Mouse (Mus musculus): Measurements from ENCODE around the gene Dgka.

Gene Dgka

GRCm38 (mm10) chr10:128744680-128745601 is at the start of gene Dgka:
Gene Dgka, minus strand, starts transcription at chr10:128744855.
- DNase-seq (ENCODE audit: low spot score in 2 of 2) = no peak

- no peak for DNase-seq (ENCODE audit: low spot score in 2 of 2)
These were observed 49.7 kb upstream of the Dgka start for GRCm38 (mm10) chr10:128794391-128794790.

- no peak for DNase-seq (ENCODE audit: low spot score in 2 of 2)
These were observed 48.6 kb upstream of the Dgka start for GRCm38 (mm10) chr10:128793258-128793657.

- no peak for DNase-seq (ENCODE audit: low spot score in 2 of 2)
These were observed 47.4 kb upstream of the Dgka start for GRCm38 (mm10) chr10:128792041-128792440.

- DNase-seq (ENCODE audit: low spot score in 2 of 2) = no peak
These were observed 45.9 kb upstream of the Dgka start, which contains the start of gene Mmp19 for GRCm38 (mm10) chr10:128790398-128791124. Gene Mmp19, plus strand, starts transcription at chr10:128790910.

GRCm38 (mm10) chr10:128780200-128780599 is 35.5 kb upstream of the Dgka start:
- DNase-seq (ENCODE audit: low spot score in 2 of 2) = no peak

- no peak for DNase-seq (ENCODE audit: low spot score in 2 of 2)
These were observed 34.5 kb upstream of the Dgka start for GRCm38 (mm10) chr10:128779011-128779795.

GRCm38 (mm10) chr10:128778441-128778840 is 33.8 kb upstream of the Dgka start:
- no peak for DNase-seq (ENCODE audit: low spot score in 2 of 2)

- no peak for DNase-seq (ENCODE audit: low spot score in 2 of 2)
These were observed 29.0 kb upstream of the Dgka start for GRCm38 (mm10) chr10:128773685-128774084.

GRCm38 (mm10) chr10:128772895-128773294 is 28.2 kb upstream of the Dgka start:
- DNase-seq (ENCODE audit: low spot score in 2 of 2) = no peak

GRCm38 (mm10) chr10:128748252-128748864 is 3.7 kb upstream of the Dgka start:
- DNase-seq (ENCODE audit: low spot score in 2 of 2) = peak; percentile 70 to 86

- no peak for DNase-seq (ENCODE audit: low spot score in 2 of 2)
These were observed 3.1 kb upstream of the Dgka start, which contains the start of gene Pym1 for GRCm38 (mm10) chr10:128747646-128748251. Gene Pym1, plus strand, starts transcription at chr10:128747889.

- DNase-seq (ENCODE audit: low spot score in 2 of 2) = no peak
These were observed 2.5 kb upstream of the Dgka start for GRCm38 (mm10) chr10:128746972-128747645.

- no peak for DNase-seq (ENCODE audit: low spot score in 2 of 2)
These were observed 1.4 kb upstream of the Dgka start for GRCm38 (mm10) chr10:128745946-128746613.

GRCm38 (mm10) chr10:128744211-128744610 is 444 bp downstream of the Dgka start:
- DNase-seq (ENCODE audit: low spot score in 2 of 2) = peak in 1 of 2 experiments; percentile 25

GRCm38 (mm10) chr10:128743791-128744191 is 864 bp downstream of the Dgka start:
- DNase-seq (ENCODE audit: low spot score in 2 of 2) = peak; percentile 45 to 55

- DNase-seq (ENCODE audit: low spot score in 2 of 2) = no peak
These were observed 1.4 kb downstream of the Dgka start for GRCm38 (mm10) chr10:128743235-128743634.

- DNase-seq (ENCODE audit: low spot score in 2 of 2) = no peak
These were observed 2.0 kb downstream of the Dgka start for GRCm38 (mm10) chr10:128742616-128743015.

- DNase-seq (ENCODE audit: low spot score in 2 of 2) = no peak
These were observed 4.4 kb downstream of the Dgka start for GRCm38 (mm10) chr10:128740296-128740695.

- DNase-seq (ENCODE audit: low spot score in 2 of 2) = no peak
These were observed 7.2 kb downstream of the Dgka start for GRCm38 (mm10) chr10:128737435-128737834.
